Mouse (Mus musculus): ENCODE results near the gene Gal3st1.
"Not testable (repeated sequence)": the region's sequence is repeated elsewhere in the genome, so short reads cannot be mapped to it uniquely, and the experiment has no call there.

GRCm38 (mm10) chr11:4022111-4022510 is 38.7 kb downstream of the Gal3st1 start:
- TF ChIP-seq CTCF (IDR thresholded peaks at IDR 0.05; ENCODE audit: borderline replicate concordance, control insufficient read depth, extremely low read depth, insufficient read depth, low read length, poor library complexity); POLR2A (IDR thresholded peaks at IDR 0.05; ENCODE audit: control insufficient read depth, extremely low read depth, insufficient read depth, low read length, poor library complexity): not testable (repeated sequence)
